Mouse (Mus musculus): ENCODE results near the gene Slc44a5.

GRCm38 (mm10) chr3:154298490-154298889 is 325.3 kb downstream of the Slc44a5 start:
- no peak for TF ChIP-seq POLR2A (IDR thresholded peaks at IDR 0.05; ENCODE audit: extremely low read depth, insufficient read depth, low read length)
- no peak for TF ChIP-seq CTCF (IDR thresholded peaks at IDR 0.05; ENCODE audit: low read depth, low read length)
